Mouse (Mus musculus): ENCODE measurements around the gene Nxph3. TPM values are rescaled to one million over a fixed set of nuclear protein-coding genes. Genes with fewer than 3 reads are reported as not detected.

Gene Nxph3
- polyA plus RNA-seq (2015; fragmentation: Nextera tagmentation; extraction: Ambion mirVana) = not detected in 2 replicates

DNA sequence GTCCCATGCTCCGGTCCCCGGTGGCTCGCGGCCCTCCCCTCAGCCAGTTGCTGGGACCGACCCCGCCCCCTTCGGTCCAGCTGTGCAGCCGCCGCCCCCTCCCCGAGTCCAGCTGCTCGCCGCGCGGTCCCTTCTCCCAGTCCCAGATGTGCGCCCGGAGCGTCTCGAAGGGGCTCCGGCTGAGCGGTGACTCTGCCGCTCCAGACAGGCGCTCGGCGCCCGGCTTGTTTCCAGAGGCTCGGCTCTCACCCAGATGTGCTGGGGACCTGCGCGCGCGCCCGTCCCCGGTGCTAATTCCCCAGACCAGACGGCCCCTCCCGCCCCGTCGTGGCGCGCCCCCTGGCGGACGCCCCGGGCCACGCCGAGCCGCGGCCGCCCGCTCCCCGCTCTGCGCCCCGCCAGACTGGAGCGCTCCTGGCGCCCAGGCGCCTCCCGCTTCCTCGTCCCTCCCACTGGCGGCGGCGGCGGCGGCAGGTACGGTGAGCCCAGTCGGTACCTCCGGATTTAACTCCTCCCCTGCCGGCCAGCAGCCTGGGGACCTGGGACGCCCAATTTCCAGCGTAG lies at the start of gene Nxph3:
Gene Nxph3 (minus strand): TSS at position 273 of the 564 bp plus-strand sequence.
- Histone ChIP-seq H3K4me2 (ENCODE audit: low read depth, low read length) (peak within 1 kb of the TSS; percentile 79), H3K27ac (ENCODE audit: low read depth) (no peak within 1 kb of the TSS), H3K9ac (replicated peaks) (peak within 1 kb of the TSS; percentile 26; the same call in 1 of the 2 replicates), H3K4me1 (ENCODE audit: insufficient read depth) (peaks cover 13% of the 10 kb centered on the region), H3K4me3 (ENCODE audit: low read depth, low read length) (peak within 1 kb of the TSS; percentile 50), H3K9me3 (ENCODE audit: low read length) (no peaks in the 10 kb centered on the region), H3K27me3 (ENCODE audit: insufficient read depth, low read length) (peaks cover 52% of the 10 kb centered on the region), H3K36me3 (replicated peaks; ENCODE audit: insufficient read depth, low read length) (no peaks in the 10 kb centered on the region)
- peak; percentile 82 for ATAC-seq
- peak; percentile 76 for DNase-seq
- WGBS (ENCODE audit: insufficient replicate concordance) = under 1% methylated on average over 53 of the region's 66 CpGs
- TF ChIP-seq EP300 (IDR thresholded peaks at IDR 0.05; ENCODE audit: low read depth) = no peak
- peak; percentile 48; the same call in 1 of the 2 replicates for TF ChIP-seq CTCF (IDR thresholded peaks at IDR 0.05; ENCODE audit: low read depth)

DNA sequence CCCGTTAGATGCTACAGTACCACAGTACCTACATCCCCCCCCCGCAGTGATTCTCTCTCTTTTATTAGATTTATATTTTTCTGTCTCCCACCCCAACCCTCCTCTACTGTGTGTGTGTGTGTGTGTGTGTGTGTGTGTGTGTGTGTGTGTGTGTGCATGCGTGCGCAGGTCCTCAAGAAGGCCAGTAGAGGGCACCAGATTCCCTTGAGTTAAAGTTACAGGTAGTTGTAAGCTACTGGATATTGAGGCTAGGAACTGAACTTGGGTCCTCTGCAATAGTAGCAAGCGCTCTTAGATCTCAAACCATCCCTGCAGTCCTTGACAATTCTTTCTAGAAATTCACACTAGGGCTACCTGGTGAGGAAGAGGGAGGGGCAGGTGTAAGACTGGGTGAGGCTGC lies 49.5 kb upstream of the Nxph3 start:
- no peaks in the 10 kb centered on the region for H3K4me1 ChIP-seq (ENCODE audit: insufficient read depth)
- TF ChIP-seq EP300 (IDR thresholded peaks at IDR 0.05; ENCODE audit: low read depth) = no peak
- TF ChIP-seq CTCF (IDR thresholded peaks at IDR 0.05; ENCODE audit: low read depth) = 0 out of 2 replicates have a peak, but pooled peaks have one; percentile 19
- ATAC-seq (no peak), DNase-seq (no peak)
- 88% methylated on average over 5 of the region's 5 CpGs for WGBS (ENCODE audit: insufficient replicate concordance)
- no peaks in the 10 kb centered on the region for H3K36me3 ChIP-seq (replicated peaks; ENCODE audit: insufficient read depth, low read length)
- peaks cover 4% of the 10 kb centered on the region; the same call in 1 of the 2 replicates for H3K9me3 ChIP-seq (ENCODE audit: low read length)
- H3K4me3 ChIP-seq (ENCODE audit: low read depth, low read length) = no peak overlapping the region
- no peak overlapping the region for H3K27ac ChIP-seq (ENCODE audit: low read depth)
- no peak overlapping the region for H3K9ac ChIP-seq (replicated peaks)
- H3K27me3 ChIP-seq (ENCODE audit: insufficient read depth, low read length) = 0 out of 2 replicates have a peak, but pooled peaks cover 3% of the 10 kb centered on the region
- H3K4me2 ChIP-seq (ENCODE audit: low read depth, low read length) = no peak overlapping the region

GRCm38 (mm10) chr11:95560773-95561172 lies 46.4 kb upstream of the Nxph3 start:
- Histone ChIP-seq H3K27ac (ENCODE audit: low read depth) (no peak overlapping the region), H3K9ac (replicated peaks) (no peak overlapping the region), H3K27me3 (ENCODE audit: insufficient read depth, low read length) (no peaks in the 10 kb centered on the region), H3K4me1 (ENCODE audit: insufficient read depth) (no peaks in the 10 kb centered on the region), H3K4me2 (ENCODE audit: low read depth, low read length) (no peak overlapping the region), H3K4me3 (ENCODE audit: low read depth, low read length) (no peak overlapping the region), H3K9me3 (ENCODE audit: low read length) (peaks cover 4% of the 10 kb centered on the region; the same call in 1 of the 2 replicates), H3K36me3 (replicated peaks; ENCODE audit: insufficient read depth, low read length) (no peaks in the 10 kb centered on the region)
- no peak for DNase-seq
- no peak for ATAC-seq
- WGBS (ENCODE audit: insufficient replicate concordance) = 36% methylated on average over 3 of the region's 3 CpGs
- TF ChIP-seq EP300 (IDR thresholded peaks at IDR 0.05; ENCODE audit: low read depth) = no peak
- TF ChIP-seq CTCF (IDR thresholded peaks at IDR 0.05; ENCODE audit: low read depth) = no peak

- WGBS (ENCODE audit: insufficient replicate concordance) = 84% methylated on average over 2 of the region's 2 CpGs
- Histone ChIP-seq H3K4me2 (ENCODE audit: low read depth, low read length) (no peak overlapping the region), H3K27ac (ENCODE audit: low read depth) (no peak overlapping the region), H3K27me3 (ENCODE audit: insufficient read depth, low read length) (no peaks in the 10 kb centered on the region), H3K4me3 (ENCODE audit: low read depth, low read length) (no peak overlapping the region), H3K9me3 (ENCODE audit: low read length) (peaks cover 4% of the 10 kb centered on the region; the same call in 1 of the 2 replicates), H3K4me1 (ENCODE audit: insufficient read depth) (no peaks in the 10 kb centered on the region), H3K36me3 (replicated peaks; ENCODE audit: insufficient read depth, low read length) (no peaks in the 10 kb centered on the region), H3K9ac (replicated peaks) (no peak overlapping the region)
- TF ChIP-seq EP300 (IDR thresholded peaks at IDR 0.05; ENCODE audit: low read depth) = no peak
- no peak for TF ChIP-seq CTCF (IDR thresholded peaks at IDR 0.05; ENCODE audit: low read depth)
- DNase-seq (no peak), ATAC-seq (no peak)
Measured at GRCm38 (mm10) chr11:95559761-95560160, 45.4 kb upstream of the Nxph3 start.

DNA sequence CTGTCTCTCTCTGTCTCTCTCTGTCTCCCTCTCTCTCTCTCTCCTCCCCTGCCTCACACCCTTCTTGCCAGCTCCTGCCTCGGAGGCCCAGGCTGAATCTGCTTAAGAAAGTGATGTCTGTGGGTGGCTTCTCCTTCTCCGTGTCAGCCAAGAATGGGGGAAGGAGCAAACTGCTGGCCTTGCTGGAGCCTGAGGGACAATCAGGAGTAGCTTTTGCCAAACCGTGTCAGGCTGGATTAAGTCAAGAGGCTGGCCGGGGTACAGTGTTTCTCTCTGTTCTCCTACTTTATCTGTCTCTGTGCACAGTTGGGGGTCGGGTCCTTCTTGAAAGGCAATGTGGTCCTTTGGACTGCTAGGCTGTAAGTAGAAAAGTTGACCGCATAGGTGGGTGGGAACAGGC lies 43.3 kb upstream of the Nxph3 start:
- Histone ChIP-seq H3K9me3 (ENCODE audit: low read length) (no peaks in the 10 kb centered on the region), H3K27ac (ENCODE audit: low read depth) (no peak overlapping the region), H3K9ac (replicated peaks) (no peak overlapping the region), H3K4me1 (ENCODE audit: insufficient read depth) (no peaks in the 10 kb centered on the region), H3K27me3 (ENCODE audit: insufficient read depth, low read length) (no peaks in the 10 kb centered on the region), H3K4me3 (ENCODE audit: low read depth, low read length) (no peak overlapping the region), H3K36me3 (replicated peaks; ENCODE audit: insufficient read depth, low read length) (no peaks in the 10 kb centered on the region), H3K4me2 (ENCODE audit: low read depth, low read length) (no peak overlapping the region)
- WGBS (ENCODE audit: insufficient replicate concordance) = 43% methylated on average over 6 of the region's 6 CpGs
- no peak for DNase-seq
- no peak for ATAC-seq
- TF ChIP-seq EP300 (IDR thresholded peaks at IDR 0.05; ENCODE audit: low read depth) = no peak
- TF ChIP-seq CTCF (IDR thresholded peaks at IDR 0.05; ENCODE audit: low read depth) = no peak

DNA sequence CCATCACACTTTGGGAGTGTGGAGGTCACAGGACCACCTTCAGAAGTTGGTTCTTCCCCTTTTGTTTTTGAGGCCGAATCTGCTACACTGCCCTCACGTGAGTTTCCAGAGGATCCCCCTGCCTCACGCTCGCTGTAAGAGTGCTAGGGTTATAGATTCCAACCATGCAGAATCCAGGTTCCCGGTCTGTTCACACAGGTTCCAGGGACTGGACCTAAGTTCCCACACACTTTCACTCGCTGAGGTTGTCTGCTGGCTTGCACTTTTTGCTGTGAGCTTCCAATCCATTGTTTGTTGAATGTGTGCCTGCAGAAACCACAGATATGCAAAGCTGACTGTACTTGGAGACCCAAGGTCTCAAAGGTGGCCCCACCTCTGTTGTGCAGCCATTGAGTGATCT lies 42.7 kb upstream of the Nxph3 start:
- Histone ChIP-seq H3K36me3 (replicated peaks; ENCODE audit: insufficient read depth, low read length) (no peaks in the 10 kb centered on the region), H3K9me3 (ENCODE audit: low read length) (no peaks in the 10 kb centered on the region), H3K4me1 (ENCODE audit: insufficient read depth) (no peaks in the 10 kb centered on the region), H3K27ac (ENCODE audit: low read depth) (no peak overlapping the region), H3K27me3 (ENCODE audit: insufficient read depth, low read length) (no peaks in the 10 kb centered on the region), H3K4me3 (ENCODE audit: low read depth, low read length) (no peak overlapping the region), H3K9ac (replicated peaks) (no peak overlapping the region), H3K4me2 (ENCODE audit: low read depth, low read length) (no peak overlapping the region)
- TF ChIP-seq EP300 (IDR thresholded peaks at IDR 0.05; ENCODE audit: low read depth) (no peak), CTCF (IDR thresholded peaks at IDR 0.05; ENCODE audit: low read depth) (no peak)
- ATAC-seq = no peak
- 50% methylated on average over 6 of the region's 6 CpGs for WGBS (ENCODE audit: insufficient replicate concordance)
- no peak for DNase-seq

Data from liver, postnatal 0 days (tissue).